Mouse (Mus musculus): ENCODE results near the gene Wfdc6b.
"Not testable (repeated sequence)": the region's sequence is repeated elsewhere in the genome, so short reads cannot be mapped to it uniquely, and the experiment has no call there.

The Wfdc6b gene

DNA sequence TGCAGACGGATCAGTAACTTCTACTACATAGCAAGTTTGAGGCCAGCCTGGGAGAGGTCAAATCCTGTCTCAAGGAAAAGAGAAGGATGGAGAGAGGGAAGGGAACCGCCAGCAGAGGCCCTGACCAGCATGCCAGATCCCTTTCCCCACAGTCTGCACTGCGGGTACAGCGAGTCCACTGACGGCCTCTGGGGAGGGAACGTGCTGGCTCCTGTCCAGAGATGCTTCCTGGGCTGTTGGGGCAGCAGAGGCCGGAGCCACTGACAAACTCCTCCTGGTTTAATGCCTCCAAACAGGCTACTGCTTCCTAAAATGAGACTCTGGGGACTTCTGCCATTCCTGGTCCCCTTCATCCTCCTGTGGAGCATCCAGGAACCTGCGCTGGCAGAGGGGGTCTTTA, at the start of gene Wfdc6b, which contains the start of gene Wfdc8:
TSS of gene Wfdc6b (plus strand) at position 52 of the 400 bp plus-strand sequence.
TSS of gene Wfdc8 (minus strand) at position 156 of the 400 bp plus-strand sequence.
- peak; percentile 38 for DNase-seq

DNA sequence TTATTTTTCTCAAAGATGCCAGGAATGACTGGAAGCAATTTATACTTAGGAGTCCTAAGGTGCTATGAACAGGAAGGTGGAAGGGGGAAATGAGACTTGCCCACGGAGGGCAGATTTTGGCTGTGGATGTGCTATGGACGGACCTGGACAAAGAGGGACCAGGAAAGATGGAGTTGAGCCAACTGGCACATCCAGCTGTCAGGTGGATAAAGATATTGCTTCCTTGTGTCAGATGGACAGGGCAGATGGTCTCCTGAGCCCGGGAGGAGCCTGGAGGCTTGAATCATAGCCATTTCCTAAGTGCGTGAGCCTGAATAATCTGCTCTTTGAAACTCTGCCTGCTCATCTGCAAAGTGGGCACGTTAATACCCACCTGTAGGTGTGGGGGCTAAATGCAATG, 49.0 kb upstream of the Wfdc6b start:
- no peak for DNase-seq

DNA sequence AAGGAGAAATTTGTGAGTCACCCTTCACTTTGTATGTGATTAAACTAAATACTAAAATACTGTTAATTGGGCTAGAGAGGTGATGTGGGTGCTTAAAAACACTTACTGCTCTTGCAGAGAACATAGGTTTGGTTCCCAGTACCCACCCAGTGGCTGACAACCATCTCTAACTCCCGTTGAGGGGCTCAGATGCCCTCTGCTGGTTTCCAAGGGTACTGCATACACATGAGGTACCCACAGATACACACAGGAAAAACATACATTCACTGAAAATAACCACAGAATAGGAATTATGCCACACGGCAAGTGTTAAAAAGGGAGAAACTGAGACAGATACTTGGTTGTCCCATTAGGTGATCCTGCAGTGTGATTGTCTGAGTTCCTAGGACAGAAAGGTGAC, 46.3 kb upstream of the Wfdc6b start:
- no peak for DNase-seq

DNA sequence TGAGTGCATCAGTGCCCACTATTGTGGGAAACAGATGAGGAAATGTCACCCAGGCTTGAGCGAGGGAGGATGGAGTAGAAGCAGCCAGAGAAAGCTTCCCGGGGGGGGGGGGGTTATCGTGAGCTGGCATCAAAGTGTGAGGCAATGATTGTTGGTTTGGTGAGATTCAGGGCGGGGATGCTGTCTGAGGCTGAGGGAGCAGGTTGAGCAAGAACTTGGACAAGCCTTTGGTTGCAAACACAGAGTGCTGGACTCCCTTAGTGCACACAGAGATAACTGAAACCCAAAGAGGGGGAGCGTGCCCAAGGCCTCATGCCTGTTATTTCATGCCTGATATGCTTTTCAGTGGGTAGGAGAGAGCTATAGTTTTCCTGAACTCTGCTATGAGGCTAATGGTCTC, 45.9 kb upstream of the Wfdc6b start:
- no peak for DNase-seq

DNA sequence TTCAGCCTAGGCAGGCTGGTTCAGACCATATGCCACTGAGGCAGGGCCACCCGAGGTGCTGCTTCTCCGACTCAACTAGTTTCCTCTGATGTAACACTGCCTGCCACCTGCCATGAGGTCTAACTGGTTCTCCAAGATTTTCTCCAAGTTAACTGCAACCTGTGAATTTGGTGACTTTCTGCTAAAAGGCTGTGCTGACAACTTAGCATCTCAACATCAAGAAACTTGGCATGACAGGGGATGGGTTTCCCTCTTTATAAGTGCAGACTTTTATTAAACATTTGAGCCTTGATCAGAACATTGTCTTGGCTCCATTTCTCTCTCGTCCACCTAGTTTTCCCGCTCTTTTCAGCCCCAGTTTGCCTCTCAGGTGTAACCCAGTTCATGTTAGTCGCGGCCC, 40.0 kb upstream of the Wfdc6b start, which contains the start of gene Spint3:
TSS of gene Spint3 (minus strand) at position 101 of the 400 bp plus-strand sequence.
- not testable (repeated sequence) for DNase-seq

DNA sequence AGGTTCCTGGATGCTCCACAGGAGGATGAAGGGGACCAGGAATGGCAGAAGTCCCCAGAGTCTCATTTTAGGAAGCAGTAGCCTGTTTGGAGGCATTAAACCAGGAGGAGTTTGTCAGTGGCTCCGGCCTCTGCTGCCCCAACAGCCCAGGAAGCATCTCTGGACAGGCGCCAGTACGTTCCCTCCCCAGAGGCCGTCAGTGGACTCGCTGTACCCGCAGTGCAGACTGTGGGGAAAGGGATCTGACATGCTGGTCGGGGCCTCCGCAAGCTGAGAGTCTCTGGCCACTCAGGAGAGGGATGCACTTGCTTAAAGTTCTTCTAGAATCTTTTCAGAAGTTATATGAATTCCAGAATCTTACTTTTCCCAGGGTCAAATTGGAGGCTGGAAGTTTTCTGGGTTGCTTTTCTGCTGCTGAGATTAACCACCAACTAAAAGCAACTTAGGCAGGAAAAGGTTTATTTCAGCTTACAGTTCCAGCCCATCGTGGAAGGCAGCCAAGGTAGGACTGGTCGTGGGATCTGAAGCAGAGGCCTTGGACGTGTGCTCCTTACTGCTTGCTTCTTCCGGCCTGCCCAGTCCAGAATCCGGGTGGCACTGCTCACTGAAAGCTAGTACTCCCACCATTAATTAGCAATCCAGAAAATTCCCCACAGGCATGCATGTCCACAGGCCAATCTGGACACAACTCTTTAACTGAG, 28.1 kb upstream of the Wfdc6b start, which contains the start of gene Wfdc6a:
TSS of gene Wfdc6a (minus strand) at position 423 of the 701 bp plus-strand sequence.
- not testable (repeated sequence) for DNase-seq

DNA sequence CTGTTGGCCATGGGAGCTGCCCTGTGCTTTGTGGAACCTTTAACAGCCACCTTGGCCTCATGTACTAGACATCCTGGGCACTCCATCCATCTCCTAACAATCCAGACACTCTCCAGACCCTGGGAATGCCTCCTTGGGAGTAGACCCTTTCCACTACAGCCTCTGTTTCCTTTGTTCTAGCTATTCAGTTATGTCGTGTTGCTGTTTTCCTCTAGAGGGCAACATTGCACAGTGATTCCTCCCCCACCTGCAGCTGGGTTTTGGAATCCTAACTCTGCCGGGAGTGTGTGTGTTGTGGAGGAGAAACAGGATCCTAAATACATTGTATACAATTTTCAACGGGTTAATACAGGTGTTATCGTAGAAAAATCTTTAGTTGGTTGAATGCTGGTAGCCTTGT, 21.3 kb upstream of the Wfdc6b start:
- DNase-seq, result peak; percentile 24

DNA sequence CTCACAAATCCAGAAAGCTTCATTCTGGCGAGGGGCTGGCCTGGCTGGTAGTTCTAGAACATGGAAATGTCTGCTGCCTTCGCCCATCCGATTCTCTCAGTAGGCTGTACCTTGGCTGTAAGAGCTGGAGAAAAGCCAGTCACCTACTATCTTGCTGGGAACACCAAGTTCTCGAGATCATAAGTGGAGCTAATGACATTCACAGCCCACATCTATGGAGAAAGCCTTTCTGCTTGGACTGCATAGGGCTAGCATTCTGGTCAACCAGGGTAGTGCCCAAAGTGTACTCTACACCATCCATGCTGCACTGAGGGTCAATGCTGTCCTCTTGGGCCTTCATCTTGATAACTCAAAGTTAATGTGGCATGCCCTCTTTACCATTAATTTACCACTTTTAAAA, 19.8 kb upstream of the Wfdc6b start, which contains the start of gene Eppin:
TSS of gene Eppin (minus strand) at position 101 of the 400 bp plus-strand sequence.
- no peak for DNase-seq

DNA sequence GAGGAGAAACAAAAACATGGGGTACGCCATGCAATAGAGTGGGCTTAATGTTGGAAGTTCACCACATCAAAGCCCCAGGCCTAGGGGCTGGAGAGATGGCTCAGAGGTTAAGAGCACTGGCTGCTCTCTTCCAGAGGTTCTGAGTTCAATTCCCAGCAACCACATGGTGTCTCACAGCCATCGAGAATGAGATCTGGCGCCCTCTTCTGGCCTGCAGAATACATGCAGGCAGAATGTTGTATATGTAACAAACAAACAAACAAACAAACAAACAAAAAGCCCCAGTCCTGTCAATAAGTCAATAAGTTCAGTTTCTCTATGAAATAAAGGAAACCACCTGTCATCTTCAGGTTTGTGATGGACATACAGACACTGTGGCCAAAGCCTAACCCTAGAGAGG, 13.1 kb upstream of the Wfdc6b start:
- no peak for DNase-seq

DNA sequence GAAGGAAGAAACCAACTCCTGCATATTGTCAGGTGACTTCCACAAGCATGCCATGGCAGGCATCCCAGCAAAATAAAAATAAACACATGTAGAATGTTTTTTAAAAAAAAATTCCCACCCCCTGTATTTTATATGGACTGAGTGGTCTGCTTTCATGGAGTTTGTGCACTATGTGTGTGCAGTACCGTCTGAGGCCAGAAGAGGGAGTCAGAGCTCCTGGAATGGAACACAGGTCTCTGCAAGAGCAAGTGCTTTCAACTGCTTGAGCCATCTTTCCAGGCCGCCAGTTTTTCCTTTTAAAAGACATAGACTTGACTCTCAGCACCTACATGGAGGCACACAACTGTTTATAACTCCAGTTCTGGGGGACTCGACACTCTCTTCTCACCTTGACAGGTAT, 9.8 kb upstream of the Wfdc6b start:
- DNase-seq, result no peak

DNA sequence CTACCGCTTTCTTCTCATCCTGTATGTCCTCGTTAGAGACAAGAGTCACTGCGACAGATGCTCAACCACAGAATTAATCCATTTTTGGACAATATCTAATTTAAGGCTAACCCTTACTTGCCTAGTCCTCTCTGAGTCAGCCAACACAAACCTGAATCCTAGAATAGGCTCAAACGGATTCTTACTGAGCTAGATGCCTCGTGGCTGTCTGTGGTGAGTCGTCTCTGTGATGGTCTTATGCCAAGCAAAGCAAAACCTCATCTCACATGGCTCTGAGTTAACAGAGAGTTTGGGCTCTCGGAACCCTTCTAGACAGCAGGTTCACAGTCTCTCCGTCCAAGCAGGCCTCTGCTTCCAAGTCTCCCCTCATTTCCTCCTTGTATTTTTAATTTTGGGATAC, 8.9 kb upstream of the Wfdc6b start:
- no peak for DNase-seq

DNA sequence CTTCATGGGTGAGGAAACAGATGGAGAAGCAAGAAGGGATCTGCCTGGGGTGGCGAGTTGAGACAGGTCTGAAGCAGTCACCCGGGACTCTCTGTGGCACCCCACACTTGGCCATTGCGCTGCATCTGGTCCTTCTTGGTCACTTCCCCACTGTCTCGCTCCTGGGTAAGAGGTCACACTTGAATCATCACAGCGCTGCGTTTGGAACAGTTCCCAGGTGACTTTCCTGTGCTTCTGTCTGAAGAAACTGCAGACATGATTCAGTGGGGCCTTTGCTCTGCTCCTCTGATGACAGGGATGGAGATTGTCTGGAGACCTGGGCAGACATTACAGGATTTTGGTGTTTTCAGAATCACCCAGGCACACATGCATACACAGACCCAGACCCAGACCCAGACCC, 4.5 kb upstream of the Wfdc6b start:
- no peak for DNase-seq

DNA sequence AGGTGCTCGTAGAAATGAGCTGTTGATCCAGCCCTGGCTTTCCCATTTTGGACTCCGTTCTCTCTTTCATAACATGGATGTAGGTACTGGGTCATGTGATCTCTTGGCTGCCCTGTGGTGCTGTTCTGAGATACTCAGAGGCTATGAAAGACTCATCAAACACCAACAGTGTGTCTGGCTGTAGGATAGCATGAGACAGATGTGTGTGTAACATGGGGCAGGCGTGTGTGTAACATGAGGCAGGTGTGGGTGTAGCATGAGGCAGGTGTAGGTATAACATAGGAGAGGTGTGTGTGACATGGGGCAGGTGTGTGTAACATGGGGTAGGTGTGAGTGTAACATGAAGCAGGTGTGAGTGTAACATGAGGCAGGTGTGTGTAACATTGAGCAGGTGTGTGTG, 2.1 kb downstream of the Wfdc6b start:
- DNase-seq, result no peak

DNA sequence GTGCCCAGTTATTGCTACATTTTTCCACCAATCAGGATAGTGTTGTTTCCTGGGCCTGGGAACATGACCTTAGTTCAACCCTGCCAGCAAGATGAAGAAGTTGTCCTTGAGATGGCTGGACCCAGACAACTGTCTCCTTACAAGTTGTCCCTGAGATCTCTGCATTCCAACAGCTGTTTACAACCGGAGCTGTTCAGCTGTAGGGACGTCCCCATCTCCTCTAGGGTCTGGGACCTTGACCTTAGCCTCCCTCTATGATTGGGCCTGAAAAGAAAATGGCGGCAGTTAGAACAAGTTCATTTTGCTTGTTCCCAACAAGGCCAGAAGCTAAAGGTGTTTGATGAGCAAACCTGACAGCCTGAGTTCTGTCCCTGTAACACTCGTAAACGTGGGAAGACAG, 5.7 kb downstream of the Wfdc6b start:
- DNase-seq, result no peak

DNA sequence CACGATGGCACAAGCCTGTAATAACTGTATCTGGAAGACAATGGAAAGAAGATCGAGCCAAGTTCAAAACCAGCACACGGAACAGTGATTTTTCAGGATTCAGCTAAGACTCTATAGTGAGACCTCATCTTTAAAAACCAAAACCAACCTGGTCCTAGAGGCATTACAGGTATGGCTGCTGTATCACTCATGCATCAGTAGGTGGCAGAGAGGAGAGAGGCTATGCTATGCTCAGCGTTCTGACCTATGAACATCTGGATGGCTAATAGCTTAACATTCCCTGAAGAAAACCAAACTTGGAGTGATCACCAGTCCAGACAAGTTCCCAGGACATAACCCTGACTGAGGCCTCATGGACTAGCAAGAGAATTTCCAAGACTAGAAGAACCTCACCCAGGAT, 8.5 kb downstream of the Wfdc6b start:
- no peak for DNase-seq

DNA sequence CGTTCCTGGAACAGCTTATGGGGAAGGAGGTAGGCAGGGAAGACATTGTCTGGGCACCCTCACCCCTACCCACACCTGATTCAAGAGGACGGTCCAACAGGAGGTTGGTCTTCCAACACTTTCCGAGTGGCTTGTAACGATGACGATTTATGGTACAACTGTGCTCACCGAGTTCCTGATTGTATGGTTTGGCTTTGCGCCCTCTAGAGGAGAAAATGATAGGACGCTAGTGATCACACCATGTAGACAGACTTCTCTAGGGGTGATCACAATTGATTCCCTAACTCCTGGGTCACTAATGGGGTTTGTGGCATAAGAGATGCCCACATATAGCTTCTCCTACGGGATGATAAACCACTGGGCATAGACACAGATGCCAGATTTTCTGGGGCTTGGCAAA, 21.9 kb downstream of the Wfdc6b start:
- DNase-seq, result no peak

DNA sequence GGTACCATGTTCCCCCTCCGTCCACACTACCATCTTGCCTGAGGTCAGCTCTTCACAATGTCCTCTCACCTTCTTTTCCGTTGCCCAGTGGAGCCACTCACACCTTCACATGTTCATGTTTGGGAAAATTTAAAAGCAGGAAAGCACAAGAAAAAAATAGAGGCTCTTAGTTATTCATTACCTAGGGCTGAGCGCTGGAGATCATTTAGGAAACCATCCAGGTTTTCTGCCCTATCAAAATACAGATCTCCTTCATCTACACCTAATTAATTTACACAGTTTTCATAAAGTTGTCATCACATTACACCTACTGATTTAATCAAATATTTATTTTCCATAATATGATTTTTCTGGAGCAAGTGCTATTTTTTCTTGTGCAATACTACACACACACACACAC, 25.4 kb downstream of the Wfdc6b start, which contains the start of gene Wfdc16:
TSS of gene Wfdc16 (minus strand) at position 101 of the 400 bp plus-strand sequence.
- DNase-seq, result no peak

DNA sequence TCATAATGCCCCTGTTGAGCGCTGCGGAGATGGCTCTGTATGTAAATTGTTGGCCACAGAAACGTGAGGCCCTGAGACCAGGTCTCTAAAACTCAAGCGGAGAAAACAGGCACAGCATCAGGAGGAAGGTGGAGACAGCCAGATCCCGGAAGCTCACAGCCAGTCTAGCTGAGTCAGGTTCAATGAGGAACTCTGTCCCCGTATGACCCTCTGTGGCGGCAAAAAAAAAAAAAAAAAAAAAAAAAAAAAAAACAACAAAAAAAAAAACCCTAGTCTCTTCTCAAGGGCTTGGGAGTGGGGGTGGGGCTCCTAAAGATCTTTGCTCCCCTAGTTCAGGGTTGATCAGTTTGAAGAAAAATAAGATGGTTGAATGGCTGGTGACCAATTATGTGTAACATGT, 27.8 kb downstream of the Wfdc6b start:
- no peak for DNase-seq

DNA sequence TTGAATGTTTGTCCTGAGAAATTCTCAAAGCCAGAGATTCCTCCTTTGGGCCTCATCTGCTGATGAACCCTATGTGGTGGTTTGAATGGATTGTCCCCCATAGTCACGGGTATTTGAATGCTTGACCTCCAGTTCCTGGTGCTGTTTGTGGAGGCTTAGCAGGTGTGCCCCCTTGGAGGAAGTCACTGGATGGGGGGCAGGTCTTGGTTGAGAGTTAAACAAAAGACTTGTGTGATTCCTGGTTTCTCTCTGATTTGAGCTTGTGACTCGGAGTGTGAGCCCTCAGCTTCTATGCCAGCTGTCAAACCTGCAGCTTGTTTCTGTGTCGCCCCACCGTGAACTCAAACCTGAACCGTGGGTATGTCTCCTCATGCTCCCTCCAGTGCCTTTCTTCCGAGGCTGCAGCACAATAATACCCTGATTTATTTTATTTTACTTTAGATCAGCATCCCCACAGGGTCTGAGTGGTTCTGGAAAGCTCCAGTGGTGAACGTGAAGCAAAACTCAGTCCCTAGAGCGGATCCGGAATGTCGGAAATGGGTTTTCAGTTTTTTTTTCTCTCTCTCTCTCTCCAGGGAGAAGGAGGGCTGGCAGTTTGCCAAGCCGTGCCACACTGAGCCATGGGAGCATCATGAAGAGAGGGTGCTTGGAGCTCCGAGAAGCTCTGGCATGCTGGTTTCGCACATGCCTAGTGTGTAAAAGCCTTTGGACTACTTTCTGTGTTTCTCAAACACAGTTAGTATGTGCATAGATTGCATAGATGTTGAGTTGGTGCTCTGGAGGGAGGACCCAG, 28.8 kb downstream of the Wfdc6b start:
- DNase-seq, result peak; percentile 55

DNA sequence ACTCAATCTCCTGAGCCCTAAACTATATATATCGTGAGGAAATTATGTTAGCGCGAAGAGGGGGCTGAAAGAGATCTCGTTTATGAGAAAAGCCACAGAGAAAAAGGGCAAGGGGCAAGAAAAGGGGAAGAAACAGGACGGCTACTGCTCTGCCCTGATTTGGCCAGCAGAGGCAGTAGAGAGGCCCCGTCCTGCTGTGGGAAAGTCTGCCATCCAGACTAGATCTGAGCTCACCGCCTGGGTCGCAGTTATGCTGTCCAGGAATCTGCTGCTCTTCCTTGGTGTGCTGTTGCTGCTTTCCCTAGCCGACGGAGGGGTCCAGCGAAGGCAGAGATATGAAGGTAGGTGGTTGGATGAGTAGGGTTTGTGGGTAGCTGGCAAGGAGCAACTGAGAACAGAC, 42.5 kb downstream of the Wfdc6b start, which contains the start of gene Wfdc10:
TSS of gene Wfdc10 (plus strand) at position 189 of the 400 bp plus-strand sequence.
- DNase-seq, result peak; percentile 51

DNA sequence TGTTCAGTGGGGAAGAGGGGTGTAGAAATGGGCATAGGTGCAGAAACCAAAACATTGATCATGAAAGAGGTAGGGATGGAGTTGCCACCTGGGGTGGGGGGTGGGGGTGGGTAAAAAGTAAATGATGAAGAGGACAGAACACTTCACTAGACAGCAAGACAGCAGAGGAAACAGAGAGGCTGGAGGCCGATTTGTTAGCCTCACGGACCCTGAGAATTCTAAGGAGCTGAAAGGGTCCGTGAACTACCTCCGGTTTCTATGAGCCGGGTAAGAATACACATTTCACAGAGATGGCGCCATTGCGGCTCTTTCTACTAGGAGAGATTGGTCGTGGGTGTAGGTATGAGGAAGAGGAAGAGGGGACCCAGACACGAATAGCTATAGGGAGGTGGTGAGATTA, 43.2 kb downstream of the Wfdc6b start, which contains the start of gene Wfdc9:
TSS of gene Wfdc9 (minus strand) at position 101 of the 400 bp plus-strand sequence.
- DNase-seq, result no peak

DNA sequence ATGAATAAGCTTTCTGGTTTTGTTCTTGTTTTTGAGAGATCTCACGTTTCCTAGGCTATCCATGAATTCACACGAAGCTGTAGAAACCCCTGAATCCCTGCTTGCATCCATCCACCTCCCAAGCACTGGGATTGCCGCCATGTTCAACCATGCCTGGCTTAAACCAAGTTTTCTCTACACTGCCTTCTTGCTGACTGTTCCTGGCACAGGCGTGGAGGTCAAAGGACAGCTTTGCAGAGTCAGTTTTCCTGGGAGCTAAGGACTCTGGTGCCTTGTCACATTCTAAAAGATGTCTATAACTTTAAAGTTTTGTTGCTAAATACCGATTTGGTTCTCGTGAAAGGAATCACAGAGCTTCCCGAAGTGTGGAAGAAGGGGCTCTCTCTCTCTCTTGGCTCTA, 51.5 kb downstream of the Wfdc6b start:
- DNase-seq, result no peak

All from right cerebral cortex, postnatal 4 days (tissue).